Mouse (Mus musculus): ENCODE data around the gene Cd164l2.
A peak's percentile ranks its signal among the peaks of the same experiment; 100 is the strongest.

Cd164l2 gene

DNA sequence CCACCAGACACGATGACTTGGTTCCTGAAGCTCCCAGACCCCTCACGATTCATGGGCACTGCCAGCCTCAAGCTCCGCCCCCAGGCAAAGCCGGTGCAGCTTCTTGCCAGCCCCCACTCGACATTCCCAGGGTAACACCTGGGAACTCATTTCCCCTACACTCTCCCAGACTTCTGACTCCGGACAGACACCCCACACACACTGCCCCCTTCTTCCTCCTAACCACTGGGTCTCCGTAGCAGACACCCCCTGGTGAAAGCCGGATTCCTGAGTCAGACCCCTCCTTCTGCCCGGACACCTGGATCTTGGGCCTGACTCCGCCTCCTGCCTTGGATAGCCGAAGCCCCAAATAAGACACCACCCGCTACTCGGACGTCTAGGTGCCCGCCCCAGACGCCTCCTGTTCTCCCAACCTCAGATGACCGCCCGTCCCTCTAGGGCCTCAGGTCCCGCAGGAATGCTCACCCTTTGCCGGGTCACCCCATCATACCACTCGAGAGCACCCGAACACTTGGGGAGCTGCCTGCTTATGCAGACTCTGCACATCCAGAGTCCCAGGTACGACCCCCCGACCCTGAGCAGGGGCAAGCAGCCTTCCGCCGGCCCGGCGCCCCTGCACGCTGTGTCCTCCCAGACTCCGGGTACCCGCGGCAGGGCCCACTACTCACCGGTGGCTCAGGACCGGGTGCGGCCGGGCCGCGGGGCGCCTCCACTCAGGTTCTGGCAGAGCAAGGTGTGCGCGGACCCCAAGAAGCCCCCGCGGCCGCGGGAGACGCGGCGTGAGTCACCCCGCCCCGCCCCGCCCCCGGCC, at the start of gene Cd164l2, which contains the start of gene Gpr3:
TSS of gene Cd164l2 (plus strand) at position 381 of the 811 bp plus-strand sequence.
TSS of gene Gpr3 (minus strand) at position 786 of the 811 bp plus-strand sequence.
- no peak for DNase-seq (ENCODE audit: low read depth)

GRCm38 (mm10) chr4:133162196-133162595, 49.7 kb upstream of the Cd164l2 start:
- no peak for DNase-seq (ENCODE audit: low read depth)

DNA sequence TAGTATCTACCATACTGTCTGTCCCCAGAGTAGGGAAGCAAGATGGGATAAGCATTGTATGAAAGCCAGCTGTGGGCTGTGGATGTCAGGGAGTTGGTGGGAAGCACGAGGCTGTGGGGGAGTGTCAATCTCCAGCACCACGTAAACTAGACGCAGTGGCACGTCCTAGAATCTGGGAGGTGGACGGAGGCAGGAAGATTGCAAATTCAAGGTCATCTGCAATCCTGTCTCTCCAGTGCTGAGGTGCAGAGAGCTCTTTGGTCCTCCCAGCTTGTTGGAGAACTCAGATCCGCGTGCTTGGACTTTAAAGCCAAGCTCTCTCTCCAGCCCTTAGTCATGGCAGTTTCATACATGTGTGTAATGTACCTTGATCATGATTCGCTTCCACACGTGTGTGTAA, 45.2 kb upstream of the Cd164l2 start:
- DNase-seq (ENCODE audit: low read depth), result no peak

GRCm38 (mm10) chr4:133169237-133170055, 42.5 kb upstream of the Cd164l2 start:
- peak; percentile 84 for DNase-seq (ENCODE audit: low read depth)

- DNase-seq (ENCODE audit: low read depth), result peak; percentile 79
These were observed 41.8 kb upstream of the Cd164l2 start for GRCm38 (mm10) chr4:133170056-133170524.

DNA sequence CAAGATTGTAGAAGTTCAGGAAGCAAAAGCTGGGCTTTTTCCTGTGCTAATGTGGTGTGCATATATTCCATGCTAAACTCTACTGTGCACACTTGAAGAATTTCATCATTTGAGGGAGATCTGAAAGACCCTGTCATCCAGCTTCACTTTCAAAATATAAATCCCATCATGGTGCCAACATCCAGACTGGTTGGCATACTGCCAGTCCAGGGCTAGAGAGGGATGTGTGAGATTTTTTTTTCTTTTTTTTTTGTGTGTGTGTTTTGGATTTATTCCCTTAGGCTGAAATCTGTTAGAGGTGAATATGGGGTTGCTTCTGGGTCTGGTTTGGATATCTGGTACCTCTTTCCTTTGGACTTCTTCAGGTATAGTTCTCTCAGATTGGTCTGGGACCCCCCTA, 41.3 kb upstream of the Cd164l2 start:
- no peak for DNase-seq (ENCODE audit: low read depth)

GRCm38 (mm10) chr4:133172451-133172850, 39.5 kb upstream of the Cd164l2 start:
- DNase-seq (ENCODE audit: low read depth), result no peak

GRCm38 (mm10) chr4:133174361-133174760, 37.6 kb upstream of the Cd164l2 start:
- DNase-seq (ENCODE audit: low read depth), result peak; percentile 54

- no peak for DNase-seq (ENCODE audit: low read depth)
These were observed 36.7 kb upstream of the Cd164l2 start for GRCm38 (mm10) chr4:133175274-133175673.

- no peak for DNase-seq (ENCODE audit: low read depth)
These were observed 35.8 kb upstream of the Cd164l2 start for GRCm38 (mm10) chr4:133175998-133176760.

GRCm38 (mm10) chr4:133176761-133177403, 35.0 kb upstream of the Cd164l2 start:
- DNase-seq (ENCODE audit: low read depth), result no peak

- DNase-seq (ENCODE audit: low read depth), result no peak
These were observed 33.6 kb upstream of the Cd164l2 start for GRCm38 (mm10) chr4:133178305-133178704.

DNA sequence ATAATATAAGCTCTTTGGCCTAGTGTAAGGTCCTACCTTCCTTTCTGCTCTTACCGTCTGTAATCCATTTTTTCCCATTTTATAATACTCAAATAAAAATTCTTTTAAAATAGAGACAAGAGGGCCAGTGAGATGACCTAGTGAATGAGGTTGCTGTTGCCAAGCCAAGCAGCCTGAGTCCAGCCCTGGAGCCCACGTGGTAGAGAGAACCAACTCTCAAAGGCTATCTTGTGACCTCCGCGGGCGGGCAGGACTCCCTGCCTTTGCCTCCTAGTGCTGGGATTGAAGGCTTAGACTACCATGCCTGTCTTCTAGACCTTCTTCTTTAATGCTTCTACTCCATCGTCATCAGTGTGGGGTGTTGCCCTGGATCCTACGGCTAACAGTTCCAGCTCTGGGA, 32.7 kb upstream of the Cd164l2 start:
- no peak for DNase-seq (ENCODE audit: low read depth)

DNA sequence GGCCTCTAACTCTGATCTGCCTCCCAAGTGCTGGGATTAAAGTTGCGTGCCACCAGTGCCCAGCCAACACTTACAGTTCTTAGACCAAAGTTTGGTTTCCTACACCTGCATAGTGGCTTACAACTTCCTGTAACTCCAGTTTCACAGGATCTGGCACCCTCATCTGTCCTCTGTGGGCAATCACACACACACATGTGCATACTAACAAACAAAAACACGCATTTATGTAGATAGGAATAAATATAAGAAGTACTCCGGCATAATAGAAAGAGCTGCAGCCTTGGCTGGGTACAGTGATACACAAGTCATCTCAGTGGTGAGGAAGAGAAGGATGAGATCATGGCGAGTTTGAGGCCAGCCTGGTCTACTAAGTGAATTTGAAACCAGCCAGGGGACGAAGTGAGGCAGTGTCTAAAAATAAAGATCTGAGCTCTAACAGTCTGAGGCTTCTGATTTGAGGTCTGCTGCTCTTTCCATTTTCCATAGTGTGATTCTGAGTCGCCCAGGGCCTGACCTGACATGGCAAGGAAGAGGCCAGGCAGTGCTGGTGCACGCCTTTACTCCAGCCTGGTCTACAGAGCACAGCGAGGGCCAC, 29.4 kb upstream of the Cd164l2 start:
- DNase-seq (ENCODE audit: low read depth), result peak; percentile 50

DNA sequence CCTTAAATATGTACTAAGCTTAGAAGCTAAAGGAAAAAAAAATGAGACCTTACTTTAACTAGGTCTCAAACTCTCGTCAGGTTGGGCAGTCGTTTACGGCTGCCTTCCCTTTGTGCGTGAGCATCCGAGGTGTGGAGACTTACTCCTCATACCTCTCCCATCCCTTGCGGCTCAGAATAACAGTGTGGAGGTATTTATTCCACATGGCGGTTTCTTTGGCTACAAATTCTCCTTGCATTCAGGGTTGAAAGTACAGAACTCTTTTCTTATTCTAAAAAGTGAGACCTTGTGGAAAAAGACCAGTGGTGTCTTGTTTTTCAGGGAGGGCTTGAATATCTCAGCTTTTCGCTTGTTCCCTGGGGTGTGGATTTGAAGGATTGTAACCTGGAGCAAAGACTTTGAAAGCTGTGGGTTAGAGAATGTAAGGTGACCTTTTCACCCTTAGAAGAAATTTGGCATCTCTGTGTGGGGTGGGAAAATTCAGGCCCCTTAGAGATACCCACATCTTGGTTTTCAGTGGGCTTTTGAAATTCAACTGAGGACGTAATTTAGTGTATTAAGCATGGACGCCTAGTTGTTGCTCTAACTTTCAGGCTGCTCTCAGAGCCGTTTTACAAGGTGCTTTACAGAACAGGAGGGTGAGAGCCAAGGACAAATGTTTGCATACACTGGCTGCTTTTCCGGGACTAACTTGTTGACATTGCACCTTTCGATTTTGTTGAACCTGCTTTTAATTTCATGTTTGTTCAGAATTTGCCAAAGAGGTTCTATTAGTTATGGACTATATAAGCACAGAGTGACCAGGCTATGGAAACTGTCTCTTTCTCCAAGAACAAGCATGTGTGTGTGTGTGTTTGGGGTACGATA, 27.7 kb upstream of the Cd164l2 start:
- no peak for DNase-seq (ENCODE audit: low read depth)

DNA sequence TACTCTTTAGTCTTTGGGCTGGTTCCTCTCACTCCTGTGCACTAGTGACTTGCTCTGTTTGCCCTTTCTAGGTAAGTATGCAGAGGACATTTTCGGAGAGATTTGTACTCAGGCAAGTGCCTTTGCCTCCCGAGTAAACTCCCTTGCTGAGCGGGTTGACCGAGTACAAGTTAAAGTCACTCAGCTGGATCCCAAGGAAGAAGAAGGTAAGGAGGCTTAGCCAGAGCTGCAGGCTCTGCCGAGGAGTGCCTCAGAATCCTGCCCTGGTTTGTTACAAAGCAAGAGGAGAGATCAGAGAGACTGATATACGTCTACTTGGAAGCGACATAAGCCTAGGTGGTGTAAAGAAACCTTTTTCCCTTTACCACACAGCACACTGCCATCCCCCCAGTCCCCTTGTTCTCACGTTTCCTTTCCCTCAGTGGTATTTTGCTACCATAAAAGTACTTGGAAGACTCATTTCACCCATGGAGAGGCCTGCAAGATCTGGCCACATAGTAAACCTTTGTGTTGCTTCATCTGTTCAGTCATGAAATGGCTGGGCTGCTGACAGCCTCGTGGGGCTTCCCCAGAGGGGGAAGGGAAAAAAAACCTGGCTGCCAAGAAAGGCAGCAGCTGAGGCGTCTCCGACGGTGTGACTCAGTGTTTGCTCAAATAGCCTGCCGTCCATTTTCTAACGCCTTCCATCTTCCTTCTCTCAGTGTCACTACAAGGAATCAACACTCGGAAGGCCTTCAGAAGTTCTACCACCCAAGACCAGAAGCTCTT, 26.8 kb upstream of the Cd164l2 start:
- DNase-seq (ENCODE audit: low read depth), result peak; percentile 56

DNA sequence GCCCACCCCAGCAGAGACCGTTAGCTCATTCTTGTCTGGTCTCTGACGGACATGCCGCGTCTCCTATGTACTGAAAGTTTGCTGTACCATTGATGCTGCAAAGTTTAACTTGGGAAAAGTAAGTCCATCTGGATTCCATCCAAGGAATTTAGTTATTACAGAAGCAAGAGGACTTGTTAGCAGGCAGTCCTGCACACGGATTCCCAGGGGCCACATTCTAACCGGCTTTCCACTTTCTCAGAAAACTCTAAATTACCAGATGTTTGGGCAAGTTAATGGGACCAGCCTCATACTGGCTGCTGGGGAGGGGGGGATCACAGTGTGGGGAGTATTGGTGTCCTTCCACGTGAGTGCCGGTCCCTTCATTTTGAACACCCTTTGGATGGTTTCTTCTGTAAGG, 26.0 kb upstream of the Cd164l2 start:
- DNase-seq (ENCODE audit: low read depth), result no peak

DNA sequence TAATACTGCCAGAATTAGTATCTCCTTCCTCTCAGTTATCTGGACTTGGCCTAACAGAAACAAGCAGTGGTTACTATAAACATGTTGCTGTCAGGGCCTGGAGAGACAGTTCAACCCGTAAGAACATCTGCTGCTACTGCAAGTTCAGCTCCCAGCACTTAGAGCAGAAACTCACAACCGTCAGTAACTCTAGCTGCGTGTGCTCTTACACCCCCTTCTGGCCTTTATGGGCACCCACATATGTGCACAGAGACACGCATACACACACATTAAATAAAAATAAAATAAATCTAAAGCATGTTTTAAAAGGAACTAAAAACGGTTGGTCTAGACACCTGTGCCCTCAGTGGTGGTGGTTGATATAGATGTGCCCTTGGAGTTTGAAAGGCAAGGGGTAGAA, 25.1 kb upstream of the Cd164l2 start:
- peak; percentile 51 for DNase-seq (ENCODE audit: low read depth)

- DNase-seq (ENCODE audit: low read depth), result no peak
These were observed 22.5 kb upstream of the Cd164l2 start for GRCm38 (mm10) chr4:133189396-133189795.
